Mouse (Mus musculus) frontal cortex, postnatal 25 days (tissue): ENCODE measurements around the gene Glce.

Experiments used
- DNase-seq, 2 experiments: peaks; one replicate each; pipeline ENCODE4 v3.0.0; 2022; ENCODE audit warnings: low spot score in 2 of 2

Glce gene

GRCm38 (mm10) chr9:62026600-62026999, 95.9 kb downstream of the Glce start, which contains the start of gene Paqr5:
Paqr5 (minus strand) TSS chr9:62026856.
- no peak for DNase-seq

GRCm38 (mm10) chr9:62025056-62025455, 97.4 kb downstream of the Glce start:
- no peak for DNase-seq

GRCm38 (mm10) chr9:62023879-62024278, 98.6 kb downstream of the Glce start:
- DNase-seq, result no peak

- DNase-seq, result no peak
Observed at GRCm38 (mm10) chr9:62022961-62023680, 99.3 kb downstream of the Glce start.

GRCm38 (mm10) chr9:62021583-62022120, 100.8 kb downstream of the Glce start:
- no peak for DNase-seq

- DNase-seq, result no peak
Observed at GRCm38 (mm10) chr9:62020259-62020658, 102.2 kb downstream of the Glce start.

GRCm38 (mm10) chr9:62018229-62019093, 104.0 kb downstream of the Glce start:
- no peak for DNase-seq

- no peak for DNase-seq
Observed at GRCm38 (mm10) chr9:62017329-62017728, 105.1 kb downstream of the Glce start.

GRCm38 (mm10) chr9:62015504-62015903, 107.0 kb downstream of the Glce start:
- no peak for DNase-seq

GRCm38 (mm10) chr9:62013316-62014097, 108.9 kb downstream of the Glce start:
- no peak for DNase-seq

GRCm38 (mm10) chr9:62008360-62008759, 114.1 kb downstream of the Glce start:
- no peak for DNase-seq
